Mouse (Mus musculus): Measurements from ENCODE around the gene Supt6. TPM values are rescaled to one million over a fixed set of nuclear protein-coding genes. Genes with fewer than 3 reads are reported as not detected.

Supt6 gene
- polyA plus RNA-seq, 1 experiment = 36.2 TPM

DNA sequence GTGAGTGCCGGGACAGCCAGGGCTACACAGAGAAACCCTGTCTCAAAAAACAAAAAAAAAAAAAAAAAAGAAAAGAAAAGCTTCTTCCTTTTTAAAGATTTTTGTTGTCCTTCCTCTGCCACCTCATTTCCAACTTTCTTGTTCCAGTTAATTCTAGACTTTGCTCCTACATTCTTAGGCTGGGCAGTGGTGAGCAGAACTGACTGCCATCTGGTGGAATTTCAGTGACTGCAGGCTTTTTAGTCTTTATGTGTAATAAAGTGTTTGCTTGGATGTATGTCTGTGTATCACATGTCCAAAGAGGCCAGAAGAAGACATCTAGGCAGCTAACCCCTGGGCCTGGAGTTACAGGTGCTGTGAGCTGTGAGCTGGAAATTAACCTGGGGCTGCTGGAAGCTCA lies 10.8 kb upstream of the Supt6 start:
- Histone ChIP-seq H3K27ac (ENCODE audit: control insufficient read depth, insufficient read depth, low read length) (no peak overlapping the region), H3K4me1 (replicated peaks; ENCODE audit: control insufficient read depth, insufficient read depth, low read length) (no peaks in the 10 kb centered on the region), H3K27me3 (ENCODE audit: control insufficient read depth, insufficient read depth, low read length) (no peaks in the 10 kb centered on the region), H3K4me3 (ENCODE audit: control insufficient read depth, insufficient read depth, low read length) (no peak overlapping the region), H3K36me3 (ENCODE audit: control insufficient read depth, insufficient read depth, low read length) (peaks cover 24% of the 10 kb centered on the region)
- TF ChIP-seq POLR2A (IDR thresholded peaks at IDR 0.05; ENCODE audit: control insufficient read depth, extremely low read depth, insufficient read depth, low read length, poor library complexity) (no peak), CTCF (IDR thresholded peaks at IDR 0.05; ENCODE audit: borderline replicate concordance, control insufficient read depth, extremely low read depth, insufficient read depth, low read length, poor library complexity) (no peak)
- DNase-seq = no peak
- 100% methylated on average over 1 of the region's 1 CpGs for WGBS

DNA sequence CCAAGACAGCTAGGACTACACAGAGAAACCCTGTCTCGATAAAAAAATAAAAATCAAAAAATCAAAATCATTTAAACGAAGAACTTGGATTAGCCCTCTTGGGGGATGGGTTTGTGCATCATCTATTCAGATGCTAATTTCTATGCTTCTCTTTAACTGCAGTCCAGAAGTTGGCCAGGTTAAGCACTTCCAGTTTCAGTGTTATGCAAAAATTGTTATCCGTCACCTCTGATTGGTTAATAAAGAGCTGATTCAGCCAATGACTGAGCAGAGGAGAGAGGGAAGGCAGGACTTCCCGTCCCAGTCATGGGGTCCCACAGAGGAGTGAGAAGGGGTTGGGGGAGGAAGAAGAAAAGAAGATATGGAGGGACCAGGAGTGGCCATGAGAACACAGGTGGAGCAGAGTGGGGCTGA lies 1.9 kb upstream of the Supt6 start:
- no peak for DNase-seq
- Histone ChIP-seq H3K4me1 (replicated peaks; ENCODE audit: control insufficient read depth, insufficient read depth, low read length) (peaks cover 2% of the 10 kb centered on the region; the same call in 1 of the 2 replicates), H3K4me3 (ENCODE audit: control insufficient read depth, insufficient read depth, low read length) (no peak overlapping the region)

DNA sequence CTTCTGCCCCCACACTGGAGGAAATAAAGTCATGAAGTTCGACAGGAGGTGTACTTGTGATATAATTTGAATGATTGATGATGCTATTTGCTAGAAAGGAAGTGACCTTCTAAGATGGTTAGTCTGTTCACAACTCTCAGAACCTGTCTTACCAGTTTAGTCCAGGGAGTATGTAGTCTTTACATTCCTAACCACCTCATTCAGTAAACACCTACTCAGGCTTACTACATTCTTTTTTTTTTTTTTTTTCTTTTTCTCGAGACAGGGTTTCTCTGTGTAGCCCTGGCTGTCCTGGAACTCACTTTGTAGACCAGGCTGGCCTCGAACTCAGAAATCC lies 1.2 kb upstream of the Supt6 start:
- H3K27ac ChIP-seq (ENCODE audit: control insufficient read depth, insufficient read depth, low read length) = no peak overlapping the region
- H3K36me3 ChIP-seq (ENCODE audit: control insufficient read depth, insufficient read depth, low read length) = peaks cover 9% of the 10 kb centered on the region
- no peak for DNase-seq
- TF ChIP-seq CTCF (IDR thresholded peaks at IDR 0.05; ENCODE audit: borderline replicate concordance, control insufficient read depth, extremely low read depth, insufficient read depth, low read length, poor library complexity) (no peak), POLR2A (IDR thresholded peaks at IDR 0.05; ENCODE audit: control insufficient read depth, extremely low read depth, insufficient read depth, low read length, poor library complexity) (no peak)
- H3K4me1 ChIP-seq (replicated peaks; ENCODE audit: control insufficient read depth, insufficient read depth, low read length) = peaks cover 2% of the 10 kb centered on the region; the same call in 1 of the 2 replicates
- H3K27me3 ChIP-seq (ENCODE audit: control insufficient read depth, insufficient read depth, low read length) = no peaks in the 10 kb centered on the region
- no peak overlapping the region for H3K4me3 ChIP-seq (ENCODE audit: control insufficient read depth, insufficient read depth, low read length)
- WGBS = 51% methylated on average over 3 of the region's 3 CpGs

More for the DNA sequence above, 1.9 kb upstream of the Supt6 start:
- TF ChIP-seq POLR2A (IDR thresholded peaks at IDR 0.05; ENCODE audit: control insufficient read depth, extremely low read depth, insufficient read depth, low read length, poor library complexity) (no peak), CTCF (IDR thresholded peaks at IDR 0.05; ENCODE audit: borderline replicate concordance, control insufficient read depth, extremely low read depth, insufficient read depth, low read length, poor library complexity) (no peak)
- no peak overlapping the region for H3K27ac ChIP-seq (ENCODE audit: control insufficient read depth, insufficient read depth, low read length)
- WGBS = 83% methylated on average over 4 of the region's 4 CpGs
- peaks cover 14% of the 10 kb centered on the region for H3K36me3 ChIP-seq (ENCODE audit: control insufficient read depth, insufficient read depth, low read length)
- no peaks in the 10 kb centered on the region for H3K27me3 ChIP-seq (ENCODE audit: control insufficient read depth, insufficient read depth, low read length)

DNA sequence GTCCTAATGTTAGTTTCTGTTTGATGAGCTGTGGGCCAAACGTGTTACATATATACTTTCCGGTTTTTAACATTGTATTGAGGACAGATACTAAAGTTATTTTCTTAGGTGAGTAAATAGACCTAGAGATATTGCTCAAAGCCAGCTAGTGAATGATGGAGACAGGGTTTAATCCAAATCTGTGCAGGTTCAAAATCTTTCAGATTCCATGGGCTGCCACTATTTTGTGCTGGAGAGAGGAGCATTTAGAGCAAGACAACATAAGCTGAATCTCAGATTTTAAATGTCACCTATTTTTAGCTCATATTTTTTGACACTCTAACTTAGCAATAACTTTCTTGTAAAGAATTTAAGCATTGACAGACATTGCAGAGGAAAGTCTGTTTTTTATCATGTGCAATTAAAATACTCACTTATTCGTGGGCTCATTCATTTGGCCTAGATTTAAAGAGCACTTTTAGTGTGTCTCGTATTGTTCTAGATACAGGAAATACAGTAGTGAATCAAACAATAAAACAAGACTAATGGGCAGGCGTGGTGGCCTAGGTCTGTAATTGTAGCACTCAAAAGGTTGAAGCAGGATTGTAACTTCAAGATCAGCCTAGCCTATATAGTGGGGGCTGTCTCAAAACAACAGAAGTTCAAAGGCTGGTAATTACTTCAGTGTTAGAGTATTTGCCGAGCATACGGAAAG lies 678 bp upstream of the Supt6 start:
- H3K27me3 ChIP-seq (ENCODE audit: control insufficient read depth, insufficient read depth, low read length) = no peaks in the 10 kb centered on the region
- peaks cover 7% of the 10 kb centered on the region; the same call in 1 of the 2 replicates for H3K36me3 ChIP-seq (ENCODE audit: control insufficient read depth, insufficient read depth, low read length)
- no peak for DNase-seq
- peak overlapping the region; percentile 96 for H3K4me3 ChIP-seq (ENCODE audit: control insufficient read depth, insufficient read depth, low read length)
- H3K27ac ChIP-seq (ENCODE audit: control insufficient read depth, insufficient read depth, low read length) = no peak overlapping the region
- H3K4me1 ChIP-seq (replicated peaks; ENCODE audit: control insufficient read depth, insufficient read depth, low read length) = peaks cover 2% of the 10 kb centered on the region; the same call in 1 of the 2 replicates
- 48% methylated on average over 7 of the region's 7 CpGs for WGBS
- TF ChIP-seq POLR2A (IDR thresholded peaks at IDR 0.05; ENCODE audit: control insufficient read depth, extremely low read depth, insufficient read depth, low read length, poor library complexity) (no peak), CTCF (IDR thresholded peaks at IDR 0.05; ENCODE audit: borderline replicate concordance, control insufficient read depth, extremely low read depth, insufficient read depth, low read length, poor library complexity) (no peak)

DNA sequence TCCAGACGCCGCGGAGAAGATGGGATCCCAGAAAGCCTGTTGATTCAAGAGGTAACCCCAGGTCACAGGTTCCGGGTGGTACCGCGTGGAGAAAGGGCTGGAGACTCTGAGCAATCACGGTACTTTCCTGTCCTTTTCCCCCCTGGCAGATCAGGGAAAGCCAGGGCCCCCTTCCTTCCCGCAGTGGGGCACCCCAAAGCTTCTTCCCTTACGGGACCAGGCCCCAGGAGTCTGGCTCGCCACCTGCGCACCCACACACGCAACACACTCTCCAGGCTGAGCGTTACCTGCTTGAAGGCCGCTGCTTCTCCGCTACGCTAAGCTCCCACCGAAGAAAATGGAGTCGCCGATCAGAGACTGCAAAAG lies 543 bp downstream of the Supt6 start:
- TF ChIP-seq CTCF (IDR thresholded peaks at IDR 0.05; ENCODE audit: borderline replicate concordance, control insufficient read depth, extremely low read depth, insufficient read depth, low read length, poor library complexity) (peak; percentile 45; the same call in 1 of the 2 replicates), POLR2A (IDR thresholded peaks at IDR 0.05; ENCODE audit: control insufficient read depth, extremely low read depth, insufficient read depth, low read length, poor library complexity) (no peak)
- peak overlapping the region; percentile 10; the same call in 1 of the 2 replicates for H3K27ac ChIP-seq (ENCODE audit: control insufficient read depth, insufficient read depth, low read length)
- peaks cover 2% of the 10 kb centered on the region; the same call in 1 of the 2 replicates for H3K4me1 ChIP-seq (replicated peaks; ENCODE audit: control insufficient read depth, insufficient read depth, low read length)
- no peaks in the 10 kb centered on the region for H3K27me3 ChIP-seq (ENCODE audit: control insufficient read depth, insufficient read depth, low read length)
- peak overlapping the region; percentile 96 for H3K4me3 ChIP-seq (ENCODE audit: control insufficient read depth, insufficient read depth, low read length)
- under 1% methylated on average over 19 of the region's 19 CpGs for WGBS
- no peak for DNase-seq
- peaks cover 8% of the 10 kb centered on the region for H3K36me3 ChIP-seq (ENCODE audit: control insufficient read depth, insufficient read depth, low read length)

DNA sequence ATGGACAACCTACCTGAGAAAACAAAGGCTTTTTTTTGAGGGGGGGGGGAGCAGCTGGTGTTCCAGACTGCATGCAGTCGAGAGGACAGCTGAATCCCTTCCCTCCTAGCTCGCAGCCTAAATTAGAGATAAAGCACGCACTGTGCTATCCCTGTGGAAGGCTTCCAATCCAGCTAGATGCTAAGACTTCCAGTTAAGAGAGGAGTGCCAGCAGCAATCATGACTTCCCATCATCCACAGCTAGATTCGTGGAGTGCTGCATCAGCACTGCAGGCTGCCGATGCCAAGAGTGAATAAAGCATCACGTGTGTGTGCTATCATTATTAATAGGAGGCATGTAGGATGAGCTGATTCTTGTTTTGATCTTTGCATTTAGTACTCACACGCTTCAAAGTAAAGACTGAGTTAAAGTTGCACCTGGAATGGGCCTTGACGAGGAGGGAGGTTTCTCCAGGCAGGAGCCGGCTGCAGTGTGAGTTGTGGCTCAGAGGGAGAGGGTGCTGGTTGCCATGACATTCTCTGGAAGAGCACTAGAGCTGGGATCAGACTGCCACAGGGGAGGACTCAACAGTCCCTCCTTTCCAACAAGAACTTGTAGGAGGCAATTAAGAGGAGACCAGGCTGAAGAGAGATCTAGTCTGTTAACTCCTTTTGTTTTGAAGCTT lies 5.5 kb downstream of the Supt6 start:
- H3K27me3 ChIP-seq (ENCODE audit: control insufficient read depth, insufficient read depth, low read length) = no peaks in the 10 kb centered on the region
- no peak for TF ChIP-seq CTCF (IDR thresholded peaks at IDR 0.05; ENCODE audit: borderline replicate concordance, control insufficient read depth, extremely low read depth, insufficient read depth, low read length, poor library complexity)
- no peak for TF ChIP-seq POLR2A (IDR thresholded peaks at IDR 0.05; ENCODE audit: control insufficient read depth, extremely low read depth, insufficient read depth, low read length, poor library complexity)
- H3K36me3 ChIP-seq (ENCODE audit: control insufficient read depth, insufficient read depth, low read length) = peaks cover 18% of the 10 kb centered on the region
- H3K27ac ChIP-seq (ENCODE audit: control insufficient read depth, insufficient read depth, low read length) = no peak overlapping the region
- 93% methylated on average over 9 of the region's 9 CpGs for WGBS
- peaks cover 2% of the 10 kb centered on the region; the same call in 1 of the 2 replicates for H3K4me1 ChIP-seq (replicated peaks; ENCODE audit: control insufficient read depth, insufficient read depth, low read length)
- DNase-seq = no peak
- H3K4me3 ChIP-seq (ENCODE audit: control insufficient read depth, insufficient read depth, low read length) = no peak overlapping the region
